Mouse (Mus musculus) mouse trophoblast stem cell (cell line): ENCODE data around the gene Trim62.

Source experiments
- in situ Hi-C, 2 experiments: fragments of 300-500 bp; cut with MseI, MboI; formaldehyde crosslinking; loops; 2 replicates in 1 of 2; 3 replicates in 1 of 2; pipeline ENCODE4 v1.15.1; 2025

Trim62 gene

DNA sequence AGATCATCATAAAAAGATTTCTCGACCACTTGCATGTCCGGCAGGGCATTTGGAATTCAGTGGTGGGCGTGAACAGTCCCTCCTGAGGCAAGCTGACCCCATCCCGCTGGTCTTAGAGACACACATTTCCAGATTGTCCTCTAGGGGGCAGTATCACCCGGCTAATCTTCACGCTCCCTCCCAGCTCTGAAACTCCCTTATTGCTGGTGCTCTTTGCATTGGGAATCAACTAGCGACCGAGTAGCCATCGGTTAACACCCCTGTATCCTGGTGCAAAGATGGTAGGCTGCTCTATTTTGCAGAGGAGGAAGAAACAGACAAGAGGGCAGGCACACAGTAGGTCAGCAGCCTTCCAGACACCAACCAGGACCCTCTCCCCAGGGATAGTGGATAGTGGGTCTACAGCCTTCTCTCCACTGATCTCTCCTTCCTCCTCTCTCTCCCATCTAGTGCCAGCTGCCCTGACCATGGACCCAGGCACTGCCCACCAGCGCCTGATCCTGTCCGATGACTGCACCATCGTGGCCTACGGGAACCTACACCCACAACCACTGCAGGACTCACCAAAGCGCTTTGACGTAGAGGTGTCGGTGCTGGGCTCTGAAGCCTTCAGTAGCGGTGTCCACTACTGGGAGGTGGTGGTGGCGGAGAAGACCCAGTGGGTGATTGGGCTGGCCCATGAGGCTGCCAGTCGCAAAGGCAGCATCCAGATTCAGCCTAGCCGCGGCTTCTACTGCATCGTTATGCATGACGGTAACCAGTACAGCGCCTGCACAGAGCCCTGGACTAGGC is 25.4 kb downstream of the Trim62 start:
- in situ Hi-C loops: no loop called here

DNA sequence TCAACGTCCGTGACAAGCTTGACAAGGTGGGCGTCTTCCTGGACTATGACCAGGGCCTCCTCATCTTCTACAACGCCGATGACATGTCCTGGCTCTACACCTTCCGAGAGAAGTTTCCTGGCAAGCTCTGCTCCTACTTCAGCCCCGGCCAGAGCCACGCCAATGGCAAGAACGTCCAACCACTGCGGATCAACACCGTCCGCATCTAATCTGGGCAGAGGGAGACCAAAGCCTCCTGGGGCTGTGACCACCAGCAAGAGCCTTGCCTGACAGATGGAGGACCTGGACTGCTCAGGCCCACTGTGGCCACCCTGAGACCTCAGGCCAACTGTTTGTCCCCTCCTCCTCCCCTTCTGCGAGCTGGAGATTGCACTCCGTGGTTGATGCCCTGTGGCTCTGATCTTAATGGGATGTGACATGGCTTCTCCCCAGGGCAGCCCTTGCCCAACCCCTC is 26.0 kb downstream of the Trim62 start:
- in situ Hi-C loops: no loop called here

GRCm38 (mm10) chr4:128910276-128911063 is 27.1 kb downstream of the Trim62 start:
- in situ Hi-C loops: no loop called here

DNA sequence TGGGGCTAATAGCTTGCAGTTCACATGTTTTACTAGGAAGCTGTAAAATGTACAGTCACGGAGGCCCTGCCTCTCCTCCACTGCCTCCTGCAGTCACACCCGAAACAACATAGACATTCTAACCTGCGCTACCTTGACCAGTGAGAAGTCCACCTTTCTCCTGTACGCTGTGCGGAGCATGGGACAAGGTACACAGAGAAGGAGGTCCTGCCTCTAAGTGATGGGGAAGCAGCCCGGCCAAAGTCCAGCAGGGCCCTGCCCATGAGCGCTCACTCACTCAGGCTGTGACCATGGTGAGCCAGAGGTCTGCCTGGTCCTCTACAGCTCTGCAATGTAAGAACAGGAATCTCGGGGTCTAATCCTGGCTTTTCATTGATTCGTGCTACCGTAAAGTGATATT is 28.7 kb downstream of the Trim62 start:
- in situ Hi-C loops: no loop called here

DNA sequence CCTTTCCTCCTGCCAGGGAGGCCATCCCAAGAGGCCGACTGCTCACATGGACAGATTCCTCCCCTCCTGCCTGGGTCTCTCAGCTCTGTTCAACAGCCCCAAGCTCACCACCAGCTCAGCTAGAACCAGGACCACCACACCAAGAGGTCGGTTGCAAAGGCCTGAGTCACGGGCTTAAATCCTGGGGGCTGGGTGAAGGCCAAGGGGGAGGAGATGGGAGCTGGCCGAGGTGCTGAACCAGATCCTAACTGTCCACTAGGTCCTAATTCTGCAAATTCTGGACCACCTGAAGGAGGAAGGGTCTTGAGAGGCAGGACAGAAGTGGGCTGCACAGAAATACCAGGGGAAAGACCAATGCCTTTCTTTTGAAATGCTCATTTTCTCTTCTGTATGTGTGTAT is 30.4 kb downstream of the Trim62 start:
- in situ Hi-C loops: no loop called here

DNA sequence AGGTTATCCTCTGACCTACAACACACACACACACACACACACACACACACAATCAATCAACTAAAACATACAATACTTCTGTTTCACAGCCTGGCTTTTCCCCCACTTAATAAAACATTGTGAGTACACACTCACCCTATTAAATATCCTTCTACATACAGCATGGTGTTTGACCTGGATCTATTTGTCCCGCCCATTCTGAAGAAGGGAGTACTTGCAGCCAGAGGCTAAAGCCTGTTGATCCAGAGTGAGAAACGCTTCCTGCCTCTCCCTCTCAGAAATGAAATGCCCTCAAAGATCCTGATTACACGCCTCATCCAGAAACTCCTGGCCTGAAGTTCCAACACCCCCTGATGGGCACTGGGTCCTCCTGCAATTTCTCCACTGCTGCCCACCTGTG is 33.7 kb downstream of the Trim62 start:
- in situ Hi-C loops: no loop called here

GRCm38 (mm10) chr4:128917756-128918155 is 34.4 kb downstream of the Trim62 start:
- in situ Hi-C loops: no loop called here

DNA sequence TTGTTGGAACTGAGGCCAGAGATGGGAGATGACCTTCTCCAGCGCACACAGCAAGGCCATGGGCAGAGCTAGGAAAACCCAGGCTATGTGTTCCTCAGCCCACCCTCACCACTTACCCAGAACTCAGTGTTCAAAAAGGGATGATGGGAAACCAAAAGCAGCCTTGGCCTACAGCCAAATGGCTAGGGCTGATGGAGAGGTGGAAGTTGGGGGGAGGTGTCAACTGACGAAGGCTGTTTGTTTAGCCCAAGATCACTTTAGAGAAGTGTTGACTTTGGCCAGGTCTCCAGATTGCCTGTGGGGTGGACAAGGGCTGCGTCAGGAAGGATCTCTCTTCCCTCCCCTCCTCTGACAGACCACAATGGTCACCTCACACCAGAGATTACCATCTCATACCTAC is 34.8 kb downstream of the Trim62 start:
- in situ Hi-C loops: no loop called here

- in situ Hi-C loops: no loop called here
Measured at GRCm38 (mm10) chr4:128919106-128919505, 35.7 kb downstream of the Trim62 start.

DNA sequence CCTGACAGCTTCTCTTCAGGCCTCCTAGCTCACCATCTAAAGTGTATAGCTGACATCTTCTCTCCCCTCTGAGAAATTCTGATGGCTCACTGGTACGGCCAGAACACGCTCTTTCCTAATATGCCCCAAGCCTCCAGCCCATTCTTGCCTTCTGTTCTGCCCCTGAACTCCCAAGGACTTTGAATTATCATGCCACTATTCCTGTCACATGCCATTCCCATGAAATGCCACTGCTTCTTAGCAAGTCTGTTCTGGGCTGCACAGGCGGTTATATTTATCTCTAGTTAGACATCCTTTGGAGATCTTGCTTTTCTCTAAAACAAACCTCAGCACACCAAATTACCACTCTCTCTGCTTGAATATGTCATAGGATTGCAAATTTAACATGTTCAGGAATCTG is 40.2 kb downstream of the Trim62 start:
- in situ Hi-C loops: no loop called here

DNA sequence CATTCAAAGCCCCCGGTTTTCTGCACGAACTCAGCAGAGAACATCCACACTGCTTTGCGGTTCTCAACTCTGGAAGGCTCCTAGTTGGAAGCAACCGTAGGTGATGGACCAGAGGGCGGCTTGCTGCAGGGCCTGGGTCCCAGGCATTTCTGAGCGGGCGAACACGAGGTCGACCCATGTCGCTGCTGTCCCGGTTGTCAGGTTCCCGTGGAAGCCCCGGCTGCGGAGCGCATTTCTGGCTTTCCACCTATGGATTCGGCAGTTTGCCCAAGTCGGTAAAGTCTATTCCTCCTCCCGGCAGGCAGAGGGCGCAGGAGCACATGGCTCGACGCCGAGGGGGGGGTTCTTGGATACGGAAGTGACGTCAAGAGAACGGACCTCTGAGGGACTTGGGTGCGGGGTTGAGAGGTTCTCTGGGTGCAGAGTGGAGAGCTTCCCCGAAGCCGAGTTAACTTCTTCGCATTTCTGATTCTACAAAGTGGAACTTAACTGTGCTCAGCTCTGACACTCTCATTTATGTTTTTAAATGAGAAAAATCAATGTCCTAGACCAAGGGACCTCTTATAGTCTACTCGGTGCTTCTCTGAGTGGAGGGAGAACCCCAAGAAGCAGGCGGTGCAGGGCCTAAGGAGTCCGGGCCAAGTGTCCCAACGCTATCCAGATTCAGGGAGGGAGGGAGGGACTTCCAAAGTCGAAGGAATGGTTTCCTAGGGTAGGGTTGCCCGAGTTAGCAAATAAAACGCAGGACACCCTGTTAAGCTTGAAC is 41.6 kb downstream of the Trim62 start:
- in situ Hi-C loops: no loop called here

- in situ Hi-C loops: no loop called here
Measured at GRCm38 (mm10) chr4:128932783-128933182, 49.4 kb downstream of the Trim62 start.

DNA sequence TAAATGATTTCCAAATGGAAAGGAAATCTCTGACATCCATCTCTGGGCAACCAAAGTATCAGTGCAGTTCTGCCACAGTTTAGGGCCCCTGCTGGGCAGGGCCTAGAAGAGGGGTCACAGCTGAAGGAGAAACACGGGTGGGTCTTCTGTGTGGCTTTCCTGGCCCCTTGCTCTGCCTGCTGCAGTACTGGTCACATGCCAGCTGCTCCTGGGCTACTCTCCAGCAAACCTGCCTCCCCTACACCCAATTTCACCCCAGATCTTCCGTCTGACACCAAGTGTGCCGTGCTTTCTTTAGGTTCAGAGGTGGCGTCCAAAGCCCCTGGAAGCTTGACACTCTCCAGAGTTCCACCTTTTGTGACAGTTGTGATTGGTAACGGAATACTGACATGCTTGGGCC is 52.2 kb downstream of the Trim62 start:
- in situ Hi-C loops: no loop called here

- in situ Hi-C loops: no loop called here
Measured at GRCm38 (mm10) chr4:128942346-128942745, 59.0 kb downstream of the Trim62 start.

DNA sequence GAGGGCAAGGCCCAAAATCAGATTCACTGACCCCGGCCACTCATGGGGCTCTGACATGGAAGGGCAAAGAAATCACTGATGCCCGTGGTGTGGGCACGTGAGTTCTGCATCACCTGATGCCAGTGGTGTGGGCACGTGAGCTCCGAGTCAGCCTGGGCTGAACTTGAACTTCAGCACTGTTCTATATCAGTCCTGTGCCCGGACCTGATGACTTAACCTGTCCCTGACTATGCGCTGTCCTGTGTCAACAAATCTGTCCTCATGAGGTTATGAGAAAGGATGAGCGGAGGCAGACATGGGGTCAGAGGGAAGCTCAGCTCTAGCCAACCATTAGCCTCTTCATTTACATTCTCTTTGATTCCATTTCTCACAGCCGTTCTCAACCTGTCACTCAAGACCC is 63.4 kb downstream of the Trim62 start:
- in situ Hi-C loops: no loop called here

- in situ Hi-C loops: no loop called here
Measured at GRCm38 (mm10) chr4:128947326-128947933, 64.0 kb downstream of the Trim62 start.

GRCm38 (mm10) chr4:128948137-128948674 is 64.8 kb downstream of the Trim62 start:
- in situ Hi-C loops: no loop called here

DNA sequence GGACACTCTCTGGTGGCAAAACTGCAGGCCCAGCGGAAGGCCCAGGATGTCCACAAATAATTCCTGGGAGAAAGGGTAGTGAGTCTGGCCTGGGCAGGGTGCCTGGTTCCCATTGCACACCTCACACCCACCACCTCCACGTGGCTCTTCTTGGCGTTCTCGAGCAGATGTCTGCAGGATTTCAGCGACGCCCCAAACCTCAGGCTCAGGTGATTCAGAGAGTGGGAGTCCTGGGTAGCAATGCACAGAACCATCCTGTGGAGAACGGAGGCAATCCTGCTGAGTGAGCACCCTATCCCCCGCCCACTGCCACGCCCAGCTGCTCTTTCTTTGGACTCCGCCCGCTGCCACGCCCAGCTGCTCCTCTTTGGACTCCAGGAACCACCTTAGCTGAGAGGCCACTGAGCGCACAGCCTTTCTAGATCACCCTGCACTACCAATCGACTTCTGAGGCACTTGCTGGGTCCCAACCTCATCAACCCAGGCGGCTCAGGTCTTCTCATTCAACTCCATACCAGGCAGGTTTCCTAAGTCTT is 66.2 kb downstream of the Trim62 start:
- in situ Hi-C loops: no loop called here

- in situ Hi-C loops: no loop called here
Measured at GRCm38 (mm10) chr4:128950461-128950860, 67.1 kb downstream of the Trim62 start.

GRCm38 (mm10) chr4:128953851-128954250 is 70.5 kb downstream of the Trim62 start:
- in situ Hi-C loops: no loop called here
